Mouse (Mus musculus) myocyte (in vitro differentiated cells): ENCODE measurements around the gene Eml6. TPM values are rescaled to one million over a fixed set of nuclear protein-coding genes. Genes with fewer than 3 reads are reported as not detected.
A peak's percentile ranks its signal among the peaks of the same experiment; 100 is the strongest.

Experiments
- H3K27me3 ChIP-seq: one replicate; pipeline ENCODE4 v1.6.1; 2011; ENCODE audit not compliant: control insufficient read depth, insufficient read depth, insufficient read length
- H3K36me3 ChIP-seq: one replicate; pipeline ENCODE4 v1.6.1; 2011; ENCODE audit not compliant: control insufficient read depth, insufficient read depth
- H3K4me2 ChIP-seq: one replicate; pipeline ENCODE4 v1.6.1; 2011; ENCODE audit warnings: low read depth, control low read depth
- H3K4me3 ChIP-seq: one replicate; pipeline ENCODE4 v1.5.1; 2011; ENCODE audit warnings: mild to moderate bottlenecking, control low read depth, moderate library complexity
- H3K79me2 ChIP-seq: one replicate; pipeline ENCODE4 v1.6.1; 2011; ENCODE audit not compliant: control insufficient read depth, insufficient read depth
- H3ac ChIP-seq: one replicate; pipeline ENCODE4 v1.6.1; 2011; ENCODE audit not compliant: control insufficient read depth, insufficient read length
- CEBPB ChIP-seq: IDR thresholded peaks from 2 replicates; pipeline ENCODE4 v1.6.1; 2011; ENCODE audit warnings: mild to moderate bottlenecking, moderate library complexity; ENCODE audit not compliant: poor library complexity, insufficient read depth, severe bottlenecking
- E2F4 ChIP-seq: IDR thresholded peaks from one replicate; pipeline ENCODE4 v1.6.1; 2011; ENCODE audit warnings: mild to moderate bottlenecking, control low read depth, moderate library complexity; ENCODE audit not compliant: insufficient read depth
- MAX ChIP-seq: IDR thresholded peaks from one replicate; pipeline ENCODE4 v1.6.1; 2011; ENCODE audit warnings: low read depth, mild to moderate bottlenecking, control low read depth
- MYOD1 ChIP-seq, 3 experiments: IDR thresholded peaks; one replicate each; pipeline ENCODE4 v1.6.1; 2011; ENCODE audit warnings: control low read depth in 2 of 3, low read depth in 2 of 3, mild to moderate bottlenecking in 2 of 3, moderate library complexity in 1 of 3; ENCODE audit not compliant: insufficient read length in 2 of 3, control insufficient read depth in 1 of 3
- MYOG ChIP-seq, 3 experiments: IDR thresholded peaks; one replicate each; pipeline ENCODE4 v1.6.1; 2011; ENCODE audit warnings: control low read depth in 2 of 3, low read depth in 2 of 3, mild to moderate bottlenecking in 2 of 3; ENCODE audit not compliant: insufficient read length in 2 of 3, control insufficient read depth in 1 of 3, insufficient read depth in 1 of 3
- POLR2A ChIP-seq: IDR thresholded peaks from one replicate; pipeline ENCODE4 v1.6.1; 2011; ENCODE audit warnings: low read depth, mild to moderate bottlenecking, control low read depth, moderate library complexity; ENCODE audit not compliant: insufficient read length
- POLR2AphosphoS2 ChIP-seq: IDR thresholded peaks from one replicate; pipeline ENCODE4 v1.6.1; 2011; ENCODE audit warnings: low read depth, control low read depth; ENCODE audit not compliant: insufficient read length
- REST ChIP-seq: IDR thresholded peaks from one replicate; pipeline ENCODE4 v1.6.1; 2011; ENCODE audit warnings: mild to moderate bottlenecking, control low read depth, moderate library complexity; ENCODE audit not compliant: insufficient read depth, insufficient read length
- SRF ChIP-seq: IDR thresholded peaks from one replicate; pipeline ENCODE4 v1.6.1; 2011; ENCODE audit warnings: low read depth; ENCODE audit not compliant: control insufficient read depth, insufficient read length
- TCF12 ChIP-seq: IDR thresholded peaks from one replicate; pipeline ENCODE4 v1.6.1; 2011; ENCODE audit warnings: mild to moderate bottlenecking, control low read depth; ENCODE audit not compliant: poor library complexity, insufficient read depth, severe bottlenecking
- TCF3 ChIP-seq: IDR thresholded peaks from one replicate; pipeline ENCODE4 v1.6.1; 2011; ENCODE audit warnings: low read depth, control low read depth; ENCODE audit not compliant: insufficient read length
- USF1 ChIP-seq: IDR thresholded peaks from one replicate; pipeline ENCODE4 v1.6.1; 2011; ENCODE audit warnings: low read depth, mild to moderate bottlenecking, control low read depth, moderate library complexity
- polyA plus RNA-seq: library from polyadenylated mRNA; unstranded; fragments of >200 nt; fragmentation: generic; extraction: Trizol; gene quantifications from one replicate; pipeline ENCODE4 v1.2.1, GENCODE M21; 2012; ENCODE audit warnings: missing spikeins

The Eml6 gene
- polyA plus RNA-seq, 1 experiment = 0.41 TPM

- Histone ChIP-seq H3K4me3 (no peak overlapping the region), H3K79me2 (peaks cover 13% of the 10 kb centered on the region), H3K27me3 (no peaks in the 10 kb centered on the region), H3ac (no peak overlapping the region), H3K4me2 (no peak overlapping the region), H3K36me3 (peaks cover 49% of the 10 kb centered on the region)
- TF ChIP-seq USF1 (no peak), E2F4 (no peak), CEBPB (no peak), TCF12 (no peak), SRF (no peak), MYOD1 (IDR thresholded peaks at IDR 0.05; ENCODE audit: control insufficient read depth in 1 of 3, insufficient read length in 2 of 3, low read depth in 2 of 3) (no peak), POLR2AphosphoS2 (no peak), MYOG (IDR thresholded peaks at IDR 0.05; ENCODE audit: control insufficient read depth in 1 of 3, insufficient read depth in 1 of 3, insufficient read length in 2 of 3, low read depth in 2 of 3) (no peak), MAX (no peak), REST (no peak), POLR2A (no peak), TCF3 (no peak)
Measured at GRCm38 (mm10) chr11:29744760-29745430, 280.9 kb downstream of the Eml6 start.

GRCm38 (mm10) chr11:29739752-29740151, 286.1 kb downstream of the Eml6 start:
- H3K4me3 ChIP-seq = no peak overlapping the region
- H3K79me2 ChIP-seq = peaks cover 62% of the 10 kb centered on the region
- no peak overlapping the region for H3K4me2 ChIP-seq
- H3K36me3 ChIP-seq = peaks cover 74% of the 10 kb centered on the region
- H3K27me3 ChIP-seq = no peaks in the 10 kb centered on the region
- TF ChIP-seq POLR2A (peak; percentile 8), USF1 (no peak), SRF (no peak), MYOG (IDR thresholded peaks at IDR 0.05; ENCODE audit: control insufficient read depth in 1 of 3, insufficient read depth in 1 of 3, insufficient read length in 2 of 3, low read depth in 2 of 3) (no peak), POLR2AphosphoS2 (peak; percentile 23), TCF12 (no peak), TCF3 (no peak), REST (no peak), MAX (no peak), MYOD1 (IDR thresholded peaks at IDR 0.05; ENCODE audit: control insufficient read depth in 1 of 3, insufficient read length in 2 of 3, low read depth in 2 of 3) (no peak), E2F4 (no peak), CEBPB (no peak)
- no peak overlapping the region for H3ac ChIP-seq

GRCm38 (mm10) chr11:29727901-29728300, 297.9 kb downstream of the Eml6 start:
- Histone ChIP-seq H3K79me2 (peaks cover 100% of the 10 kb centered on the region), H3ac (no peak overlapping the region), H3K4me3 (no peak overlapping the region), H3K27me3 (no peaks in the 10 kb centered on the region), H3K4me2 (no peak overlapping the region), H3K36me3 (peaks cover 6% of the 10 kb centered on the region)
- TF ChIP-seq POLR2AphosphoS2 = no peak
- TF ChIP-seq MAX = no peak
- TF ChIP-seq TCF12 = no peak
- no peak for TF ChIP-seq USF1
- no peak for TF ChIP-seq MYOD1 (IDR thresholded peaks at IDR 0.05; ENCODE audit: control insufficient read depth in 1 of 3, insufficient read length in 2 of 3, low read depth in 2 of 3)
- no peak for TF ChIP-seq CEBPB
- no peak for TF ChIP-seq MYOG (IDR thresholded peaks at IDR 0.05; ENCODE audit: control insufficient read depth in 1 of 3, insufficient read depth in 1 of 3, insufficient read length in 2 of 3, low read depth in 2 of 3)
- no peak for TF ChIP-seq REST
- no peak for TF ChIP-seq SRF
- no peak for TF ChIP-seq POLR2A
- TF ChIP-seq E2F4 = no peak
- TF ChIP-seq TCF3 = no peak

DNA sequence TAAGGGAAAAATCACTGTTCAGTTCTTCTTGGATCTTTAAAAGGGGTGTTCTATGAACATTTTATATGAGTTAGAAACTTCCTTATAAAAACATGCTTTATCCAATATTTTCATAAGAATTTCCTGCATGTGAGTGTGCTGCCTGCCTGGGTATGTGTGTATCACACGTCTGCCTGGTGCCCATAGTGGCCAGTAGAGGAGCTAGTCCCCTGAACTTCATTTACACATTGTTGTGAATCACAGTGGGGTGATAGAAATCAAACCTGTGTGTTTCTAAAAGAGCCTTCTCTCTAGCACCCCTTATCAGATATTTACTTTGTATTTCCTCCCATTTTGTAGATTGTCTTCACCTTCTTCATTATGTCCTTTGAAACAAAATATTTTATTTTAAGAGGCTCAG, 300.2 kb downstream of the Eml6 start:
- H3K36me3 ChIP-seq = peaks cover 3% of the 10 kb centered on the region
- H3K4me3 ChIP-seq = no peak overlapping the region
- H3ac ChIP-seq = no peak overlapping the region
- H3K27me3 ChIP-seq = no peaks in the 10 kb centered on the region
- peaks cover 100% of the 10 kb centered on the region for H3K79me2 ChIP-seq
- no peak overlapping the region for H3K4me2 ChIP-seq
- TF ChIP-seq REST (no peak), E2F4 (no peak), TCF12 (no peak), USF1 (no peak), SRF (no peak), TCF3 (no peak), CEBPB (no peak), POLR2A (no peak), MAX (no peak), POLR2AphosphoS2 (no peak), MYOG (IDR thresholded peaks at IDR 0.05; ENCODE audit: control insufficient read depth in 1 of 3, insufficient read depth in 1 of 3, insufficient read length in 2 of 3, low read depth in 2 of 3) (no peak), MYOD1 (IDR thresholded peaks at IDR 0.05; ENCODE audit: control insufficient read depth in 1 of 3, insufficient read length in 2 of 3, low read depth in 2 of 3) (no peak)
